Mouse (Mus musculus) macrophage (primary cell): ENCODE data around the gene Ptprr. TPM values are rescaled to one million over a fixed set of nuclear protein-coding genes. Genes with fewer than 3 reads are reported as not detected.

Experiments
- H3K27ac ChIP-seq: fragments of 350-480 bp; formaldehyde crosslinking; 2 replicates; pipeline ENCODE4 v1.9.0; 2021
- H3K36me3 ChIP-seq: fragments of 350-480 bp; formaldehyde crosslinking; 2 replicates; pipeline ENCODE4 v1.9.0; 2021; ENCODE audit errors: inconsistent target
- H3K4me3 ChIP-seq: fragments of 350-480 bp; formaldehyde crosslinking; 2 replicates; pipeline ENCODE4 v1.9.0; 2021; ENCODE audit errors: inconsistent target
- H3K79me2 ChIP-seq: fragments of 350-480 bp; formaldehyde crosslinking; 2 replicates; pipeline ENCODE4 v1.9.0; 2021; ENCODE audit errors: inconsistent target
- WGBS: methylation state at CpG from one replicate; pipeline ENCODE4 v1.1.7; 2026; ENCODE audit warnings: inconsistent platforms; ENCODE audit not compliant: missing documents; 5-methylcytosine and 5-hydroxymethylcytosine counted together
- polyA plus RNA-seq: library from polyadenylated mRNA; stranded (reverse); fragments of 250-400 nt; gene quantifications from 3 replicates; pipeline ENCODE4 v1.2.4, GENCODE M21; 2018; ENCODE audit warnings: inconsistent platforms

Ptprr gene
- polyA plus RNA-seq, 1 experiment from 2014 or later, result not detected

DNA sequence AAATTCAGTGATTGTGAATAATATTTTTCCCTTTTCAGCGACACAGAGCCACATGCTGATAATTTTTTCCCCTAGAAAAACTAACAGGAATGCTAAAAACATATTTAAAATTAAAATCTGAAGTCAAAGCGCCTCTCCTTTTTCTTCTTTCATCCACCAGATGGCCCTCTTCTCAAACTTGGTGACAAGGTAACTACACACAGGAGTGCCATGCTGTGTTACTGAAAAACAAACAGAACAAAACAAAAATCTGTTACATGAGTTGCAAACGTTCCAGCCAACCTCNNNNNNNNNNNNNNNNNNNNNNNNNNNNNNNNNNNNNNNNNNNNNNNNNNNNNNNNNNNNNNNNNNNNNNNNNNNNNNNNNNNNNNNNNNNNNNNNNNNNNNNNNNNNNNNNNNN is 66.0 kb downstream of the Ptprr start:
- 20% methylated on average over 3 of the region's 3 CpGs for WGBS
- Histone ChIP-seq H3K79me2 (no peaks in the 10 kb centered on the region), H3K27ac (no peak overlapping the region), H3K4me3 (no peak overlapping the region), H3K36me3 (no peaks in the 10 kb centered on the region)

DNA sequence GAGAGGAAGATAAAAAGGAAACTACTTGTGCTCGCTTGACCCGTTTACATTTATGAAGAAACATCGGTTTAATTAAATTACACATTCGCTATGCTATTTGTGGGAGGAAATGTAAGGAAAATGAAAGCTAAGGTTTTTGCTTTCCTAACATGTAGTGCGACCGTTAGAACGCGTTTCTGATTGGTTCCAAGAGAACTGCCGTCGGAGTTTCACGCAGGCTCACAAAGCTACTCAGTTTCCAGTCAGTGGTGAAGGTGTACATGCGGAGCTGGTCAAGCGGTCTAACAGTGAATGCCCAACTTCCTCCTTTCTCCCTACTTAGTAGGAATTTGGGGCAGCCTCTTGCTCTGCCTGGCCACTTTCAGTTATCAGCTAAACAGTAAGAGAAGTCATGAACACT is 78.5 kb downstream of the Ptprr start:
- no peak overlapping the region for H3K27ac ChIP-seq
- no peak overlapping the region for H3K4me3 ChIP-seq
- H3K36me3 ChIP-seq, result no peaks in the 10 kb centered on the region
- WGBS, result 89% methylated on average over 13 of the region's 13 CpGs
- H3K79me2 ChIP-seq, result no peaks in the 10 kb centered on the region

DNA sequence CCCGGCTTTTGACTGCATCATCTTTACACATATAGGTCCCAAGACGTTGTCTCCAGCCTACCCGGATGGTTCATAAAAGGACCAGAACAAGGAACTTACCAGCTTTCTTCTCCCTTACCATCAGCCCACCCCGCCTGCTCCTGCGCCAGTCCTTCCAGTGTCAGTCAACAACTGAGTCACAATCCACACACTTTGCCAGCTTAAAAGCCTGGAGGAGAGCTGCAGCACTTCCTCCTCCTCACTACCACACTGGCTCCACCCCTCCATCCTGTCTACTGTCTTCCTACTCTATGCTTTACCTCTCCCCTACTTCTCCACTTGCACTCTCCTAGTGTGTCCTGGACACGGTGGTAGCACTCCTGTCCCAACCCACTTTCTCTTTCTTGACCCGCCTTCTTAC is 80.5 kb downstream of the Ptprr start:
- no peak overlapping the region for H3K27ac ChIP-seq
- no peaks in the 10 kb centered on the region for H3K36me3 ChIP-seq
- H3K79me2 ChIP-seq, result no peaks in the 10 kb centered on the region
- H3K4me3 ChIP-seq, result no peak overlapping the region
- WGBS, result 79% methylated on average over 7 of the region's 7 CpGs

DNA sequence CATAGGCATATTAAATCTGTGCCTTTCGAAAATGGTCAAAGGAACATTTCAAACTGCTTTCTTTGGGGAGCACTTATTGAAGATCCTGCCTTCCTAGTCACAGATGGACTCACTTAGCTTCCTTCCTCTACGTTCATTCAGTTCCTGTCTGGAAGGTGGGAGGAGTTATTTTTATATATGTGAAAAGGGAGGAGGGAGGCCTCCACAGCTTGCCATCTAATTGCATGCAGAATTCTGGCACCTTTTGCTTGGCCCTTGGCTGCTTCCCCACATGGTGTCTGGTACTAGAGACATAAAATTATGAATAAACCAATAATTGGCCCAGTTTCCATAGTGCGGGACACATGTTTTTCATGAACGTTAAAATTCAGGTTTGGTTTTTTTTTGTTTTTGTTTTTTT is 90.2 kb downstream of the Ptprr start:
- H3K79me2 ChIP-seq, result no peaks in the 10 kb centered on the region
- no peak overlapping the region for H3K27ac ChIP-seq
- WGBS, result 66% methylated on average over 4 of the region's 4 CpGs
- no peaks in the 10 kb centered on the region for H3K36me3 ChIP-seq
- H3K4me3 ChIP-seq, result no peak overlapping the region

DNA sequence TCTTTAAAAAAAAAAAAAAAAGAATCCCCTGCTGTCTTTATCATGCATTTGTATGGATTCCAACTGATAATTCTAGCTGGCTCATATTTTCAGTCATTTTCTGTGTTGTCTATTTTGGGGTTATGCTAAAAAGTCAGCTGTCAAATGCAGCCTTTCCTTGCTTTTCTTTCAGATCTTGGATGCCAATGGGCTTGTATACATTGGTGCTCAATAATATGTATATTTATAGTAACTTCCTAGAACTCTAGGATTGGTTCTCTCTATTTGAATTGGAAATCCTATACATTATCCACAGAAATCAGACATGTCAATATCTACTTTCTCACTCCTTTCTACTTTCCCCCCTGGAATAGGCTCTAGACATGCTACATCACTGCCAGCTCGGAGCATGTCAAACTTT is 90.7 kb downstream of the Ptprr start:
- WGBS, result 80% methylated on average over 1 of the region's 1 CpGs
- H3K4me3 ChIP-seq, result no peak overlapping the region

DNA sequence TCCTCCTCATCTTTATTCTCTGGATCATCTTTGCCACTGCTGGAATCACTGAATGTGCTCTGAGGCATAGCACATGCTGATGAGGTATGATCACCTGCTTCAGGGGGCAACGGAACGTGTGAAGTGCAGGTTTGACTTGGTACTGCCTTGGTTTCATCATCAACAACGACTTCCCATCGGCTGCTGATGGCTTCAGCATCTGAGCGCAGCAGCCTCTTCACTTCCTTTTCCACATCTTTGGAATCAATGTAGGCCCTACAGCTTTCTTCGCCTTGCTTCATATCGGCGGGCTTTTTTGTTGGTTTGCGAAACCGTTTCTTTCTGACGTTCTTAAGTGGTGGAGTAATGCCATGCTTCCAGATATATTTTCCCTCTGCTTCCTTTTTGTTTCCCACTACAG is 94.9 kb downstream of the Ptprr start:
- no peak overlapping the region for H3K27ac ChIP-seq
- H3K36me3 ChIP-seq, result no peaks in the 10 kb centered on the region
- 96% methylated on average over 10 of the region's 11 CpGs for WGBS
- H3K79me2 ChIP-seq, result no peaks in the 10 kb centered on the region
- H3K4me3 ChIP-seq, result no peak overlapping the region

More for the DNA sequence above, 90.7 kb downstream of the Ptprr start:
- Histone ChIP-seq H3K27ac (no peak overlapping the region), H3K79me2 (no peaks in the 10 kb centered on the region), H3K36me3 (no peaks in the 10 kb centered on the region)

DNA sequence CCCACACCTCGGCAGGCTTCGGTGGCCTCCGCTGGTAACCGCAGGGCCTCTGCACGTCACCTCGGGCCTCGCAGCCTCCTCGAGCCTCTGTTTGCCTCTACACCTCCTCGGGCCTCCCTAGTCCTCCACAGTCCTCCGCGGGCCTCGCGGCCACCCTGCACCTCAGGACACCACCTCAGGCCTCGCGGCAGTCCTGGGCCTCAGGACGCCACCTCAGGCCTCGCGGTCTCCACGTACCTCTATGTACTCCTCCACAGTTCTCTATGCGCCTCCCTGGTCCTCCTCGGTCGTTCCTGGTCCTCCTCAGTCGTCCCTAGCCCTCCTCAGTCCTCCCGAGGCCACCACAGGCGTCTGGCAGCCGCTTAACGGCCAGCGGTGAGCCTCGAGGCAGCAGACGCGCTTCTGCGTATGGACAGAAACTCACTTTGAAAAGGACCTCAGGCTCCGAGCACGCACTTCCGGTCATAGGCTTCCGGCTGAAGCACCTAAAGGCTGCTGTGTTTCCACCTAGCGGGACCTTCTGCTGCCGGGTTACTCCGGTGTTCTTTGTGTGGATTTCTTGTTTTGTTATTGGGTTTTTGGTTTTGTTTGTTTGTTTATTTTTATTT is 96.0 kb downstream of the Ptprr start, which contains the start of gene 4933416C03Rik:
4933416C03Rik (minus strand) TSS at position 51 of the 608 bp plus-strand sequence.
- 94% methylated on average over 39 of the region's 39 CpGs for WGBS
- H3K79me2 ChIP-seq, result no peaks in the 10 kb centered on the region
- no peak within 1 kb of the TSS for H3K27ac ChIP-seq
- H3K4me3 ChIP-seq, result no peak within 1 kb of the TSS
- H3K36me3 ChIP-seq, result no peaks in the 10 kb centered on the region

DNA sequence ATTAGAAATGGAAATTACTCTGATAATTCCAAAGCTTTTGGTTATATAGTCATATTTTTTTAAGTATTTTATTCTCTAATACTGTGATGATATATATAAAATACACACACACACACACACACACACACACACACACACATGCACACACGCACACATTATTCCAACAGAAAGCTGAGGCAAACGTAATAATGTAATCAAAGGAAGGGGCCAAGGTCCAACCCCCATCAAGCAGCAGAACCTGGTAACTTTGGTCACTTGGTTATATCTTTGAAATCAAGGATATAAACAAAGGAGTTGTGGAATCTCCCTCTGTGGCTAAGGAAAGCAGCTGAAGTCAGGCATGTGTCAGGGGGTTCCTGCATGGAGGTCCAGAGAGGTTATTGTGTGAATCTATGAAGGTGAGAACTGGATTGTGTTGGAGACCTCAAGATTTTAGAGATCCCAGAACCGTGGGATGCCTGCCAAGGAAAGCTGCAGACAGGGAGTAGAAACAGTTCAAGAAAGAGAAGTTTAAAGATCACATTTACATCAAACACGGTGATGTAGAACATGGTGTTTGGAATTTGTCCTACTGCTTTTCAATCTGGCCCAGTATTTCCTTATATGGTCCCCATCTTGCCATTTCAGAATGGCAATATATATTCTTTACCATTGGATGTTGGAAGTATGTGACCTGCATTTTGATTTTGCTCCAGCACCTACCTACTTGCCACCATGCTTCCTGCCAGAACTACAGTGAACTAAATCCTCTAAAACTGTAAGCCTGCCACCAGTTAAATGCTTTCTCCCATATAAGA is 98.1 kb downstream of the Ptprr start:
- Histone ChIP-seq H3K36me3 (no peaks in the 10 kb centered on the region), H3K4me3 (no peak overlapping the region), H3K79me2 (no peaks in the 10 kb centered on the region), H3K27ac (no peak overlapping the region)
- 74% methylated on average over 4 of the region's 4 CpGs for WGBS

DNA sequence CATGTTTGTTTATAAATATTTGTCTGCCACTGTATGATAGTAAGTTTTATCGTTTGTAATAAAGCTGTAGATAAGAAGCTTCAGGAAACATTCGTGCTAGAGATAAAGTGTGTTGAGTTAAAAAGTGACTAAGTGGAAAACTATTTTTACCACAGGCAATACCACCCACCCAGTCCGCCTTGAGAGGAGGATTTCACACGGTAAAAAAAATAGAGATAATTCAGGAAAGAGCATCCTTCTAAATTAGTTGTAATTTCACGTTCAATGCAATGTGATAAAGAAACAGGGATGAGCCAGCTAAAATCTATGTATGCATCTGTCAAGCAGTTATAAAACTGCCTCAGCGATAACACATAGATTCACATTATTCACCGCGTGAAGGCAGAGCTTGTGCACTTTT is 99.0 kb downstream of the Ptprr start:
- Histone ChIP-seq H3K27ac (no peak overlapping the region), H3K36me3 (no peaks in the 10 kb centered on the region), H3K79me2 (no peaks in the 10 kb centered on the region), H3K4me3 (no peak overlapping the region)
- WGBS, result 56% methylated on average over 8 of the region's 8 CpGs

DNA sequence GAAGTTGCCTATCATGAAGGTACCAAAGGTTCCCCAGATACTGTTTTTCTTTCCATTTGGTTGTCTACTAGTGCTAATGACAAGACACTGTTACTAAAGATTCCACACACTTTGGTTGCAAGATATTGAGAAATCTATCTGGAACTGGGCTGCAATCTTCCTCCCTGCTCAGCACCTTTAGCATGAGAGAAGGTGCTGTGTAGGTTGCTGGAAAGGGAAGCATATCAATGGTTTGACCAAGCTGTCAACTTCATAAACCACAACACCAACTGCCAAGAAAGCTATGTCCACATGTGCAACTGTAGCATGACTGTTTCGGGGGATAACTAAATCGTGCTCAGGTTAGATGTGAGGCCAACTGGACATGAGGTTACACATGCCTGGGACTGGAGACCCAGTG is 103.5 kb downstream of the Ptprr start:
- Histone ChIP-seq H3K79me2 (no peaks in the 10 kb centered on the region), H3K27ac (no peak overlapping the region), H3K4me3 (no peak overlapping the region), H3K36me3 (no peaks in the 10 kb centered on the region)
- WGBS, result 24% methylated on average over 2 of the region's 2 CpGs

DNA sequence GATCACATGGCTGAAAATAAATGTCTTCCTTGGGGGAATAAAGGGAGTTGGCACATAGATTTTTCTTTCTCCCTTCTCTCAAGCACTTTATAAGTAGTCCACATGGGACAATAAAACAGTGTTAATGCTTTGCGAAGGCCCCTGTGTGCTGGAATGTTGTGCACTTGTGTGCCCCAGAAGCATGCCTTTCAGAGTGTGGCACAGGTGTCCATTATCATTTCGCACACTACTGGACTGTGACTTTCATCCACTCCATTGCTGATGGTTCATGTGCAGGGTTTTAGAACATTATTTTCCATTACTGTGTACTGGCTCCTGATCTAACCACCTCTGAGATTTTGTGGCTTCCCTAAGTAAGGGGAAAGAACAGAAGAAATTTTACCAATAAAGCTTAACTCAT is 105.8 kb downstream of the Ptprr start:
- H3K79me2 ChIP-seq, result no peaks in the 10 kb centered on the region
- H3K4me3 ChIP-seq, result no peak overlapping the region
- H3K27ac ChIP-seq, result no peak overlapping the region
- H3K36me3 ChIP-seq, result no peaks in the 10 kb centered on the region
- WGBS, result 100% methylated on average over 2 of the region's 2 CpGs

DNA sequence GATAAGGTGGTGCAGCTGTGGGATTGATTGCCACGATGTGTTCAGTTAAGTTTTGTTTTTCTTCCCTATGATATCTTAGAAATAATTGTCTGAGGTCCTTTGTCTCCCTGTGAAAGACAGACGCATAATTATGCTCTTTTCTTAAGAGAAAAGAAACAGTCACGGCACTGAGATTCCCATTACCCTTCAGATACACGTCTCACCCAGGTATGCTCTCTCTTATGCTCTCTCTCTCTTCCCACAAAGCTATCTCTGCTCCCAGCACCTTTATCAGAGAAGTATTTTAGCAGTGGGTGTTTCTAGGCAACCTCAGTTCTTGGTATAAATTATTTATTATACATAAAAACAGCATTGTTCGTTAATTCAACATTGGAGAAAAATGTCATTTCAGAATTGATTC is 107.4 kb downstream of the Ptprr start:
- Histone ChIP-seq H3K79me2 (no peaks in the 10 kb centered on the region), H3K4me3 (no peak overlapping the region), H3K27ac (no peak overlapping the region), H3K36me3 (no peaks in the 10 kb centered on the region)
- 93% methylated on average over 5 of the region's 5 CpGs for whole genome bisulfite sequencing

DNA sequence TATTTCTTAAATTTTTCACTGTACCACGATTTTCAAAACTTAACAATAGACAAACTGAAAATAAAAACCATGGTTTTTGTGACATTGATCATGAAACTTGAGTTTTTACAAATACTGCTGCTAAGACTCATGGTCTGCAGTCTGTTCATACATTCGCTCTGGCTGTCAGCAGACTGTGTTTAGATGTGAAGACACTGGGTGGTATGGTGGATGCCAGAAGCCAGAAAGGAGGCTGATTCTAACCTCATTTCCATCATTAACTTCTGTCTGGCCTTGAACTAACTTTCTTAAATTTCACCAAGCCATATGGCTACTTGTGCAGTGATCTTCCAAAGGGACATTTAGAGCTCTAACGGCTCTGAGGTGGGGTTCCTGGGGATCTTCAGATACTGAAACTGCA is 112.4 kb downstream of the Ptprr start:
- WGBS, result 85% methylated on average over 3 of the region's 3 CpGs
- no peak overlapping the region for H3K27ac ChIP-seq
- H3K36me3 ChIP-seq, result no peaks in the 10 kb centered on the region
- H3K79me2 ChIP-seq, result no peaks in the 10 kb centered on the region
- no peak overlapping the region for H3K4me3 ChIP-seq

DNA sequence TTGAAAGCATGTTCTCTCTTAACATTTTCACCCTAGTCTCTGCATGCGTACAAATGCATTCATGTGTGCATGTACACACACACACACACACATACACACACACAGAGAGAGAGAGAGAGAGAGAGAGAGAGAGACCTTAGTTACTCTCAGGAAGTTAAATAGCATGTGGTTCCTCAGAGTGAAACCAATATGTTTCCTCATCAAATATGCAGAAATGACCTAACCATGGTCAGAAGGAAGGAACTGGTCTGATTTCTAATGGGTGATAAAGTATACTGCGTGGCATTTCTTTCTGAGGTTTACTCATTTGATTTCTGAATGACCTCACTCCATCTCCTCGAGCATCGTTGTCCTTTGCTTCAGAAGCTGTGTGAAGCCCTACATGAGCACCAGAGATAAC is 113.2 kb downstream of the Ptprr start:
- no peaks in the 10 kb centered on the region for H3K79me2 ChIP-seq
- no peaks in the 10 kb centered on the region for H3K36me3 ChIP-seq
- 8% methylated on average over 4 of the region's 4 CpGs for WGBS
- H3K4me3 ChIP-seq, result no peak overlapping the region
- no peak overlapping the region for H3K27ac ChIP-seq

DNA sequence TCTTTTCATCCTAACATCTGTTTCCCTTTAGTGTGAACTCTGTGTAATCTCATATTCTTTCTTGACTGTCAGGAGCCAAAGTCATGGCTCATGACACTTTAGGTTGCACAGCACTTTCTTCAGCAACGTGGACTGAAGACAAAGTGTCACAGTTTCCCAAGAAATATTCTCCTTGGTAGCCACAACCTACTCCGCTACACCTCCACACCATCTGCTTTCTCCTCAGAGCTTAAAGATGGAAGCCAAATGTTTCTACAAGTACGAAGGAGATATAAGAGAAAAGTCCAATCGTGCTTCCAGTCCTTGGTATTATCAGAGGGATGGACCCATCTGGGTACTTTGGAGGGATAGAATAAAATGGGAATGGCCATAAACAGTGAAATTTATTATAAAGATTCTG is 114.2 kb downstream of the Ptprr start:
- H3K4me3 ChIP-seq, result no peak overlapping the region
- H3K79me2 ChIP-seq, result no peaks in the 10 kb centered on the region
- 90% methylated on average over 4 of the region's 4 CpGs for WGBS
- no peak overlapping the region for H3K27ac ChIP-seq
- no peaks in the 10 kb centered on the region for H3K36me3 ChIP-seq
